Mouse (Mus musculus): Measurements from ENCODE around the gene Cks1b.

Gene Cks1b

GRCm38 (mm10) chr3:89382950-89383349 lies 35.2 kb downstream of the Cks1b start:
- DNase-seq (ENCODE audit: low read depth, low spot score), result no peak

GRCm38 (mm10) chr3:89382033-89382882 lies 35.9 kb downstream of the Cks1b start:
- DNase-seq (ENCODE audit: low read depth, low spot score), result peak; percentile 70

- no peak for DNase-seq (ENCODE audit: low read depth, low spot score)
Observed at GRCm38 (mm10) chr3:89381233-89381632, 37.0 kb downstream of the Cks1b start.

GRCm38 (mm10) chr3:89380711-89381110 lies 37.5 kb downstream of the Cks1b start:
- DNase-seq (ENCODE audit: low read depth, low spot score), result peak; percentile 29

- DNase-seq (ENCODE audit: low read depth, low spot score), result no peak
Observed at GRCm38 (mm10) chr3:89380291-89380690, 37.9 kb downstream of the Cks1b start.

GRCm38 (mm10) chr3:89379388-89380131 lies 38.6 kb downstream of the Cks1b start:
- peak; percentile 35 for DNase-seq (ENCODE audit: low read depth, low spot score)

GRCm38 (mm10) chr3:89378394-89379067 lies 39.7 kb downstream of the Cks1b start:
- peak; percentile 83 for DNase-seq (ENCODE audit: low read depth, low spot score)

GRCm38 (mm10) chr3:89377831-89378230 lies 40.4 kb downstream of the Cks1b start:
- DNase-seq (ENCODE audit: low read depth, low spot score), result no peak

GRCm38 (mm10) chr3:89373581-89374231 lies 44.5 kb downstream of the Cks1b start:
- no peak for DNase-seq (ENCODE audit: low read depth, low spot score)

GRCm38 (mm10) chr3:89367338-89367737 lies 50.8 kb downstream of the Cks1b start:
- no peak for DNase-seq (ENCODE audit: low read depth, low spot score)

GRCm38 (mm10) chr3:89365486-89366414 lies 52.4 kb downstream of the Cks1b start:
- DNase-seq (ENCODE audit: low read depth, low spot score), result no peak

All from CD4-positive helper T cell, adult 2 months (primary cell).